Mouse (Mus musculus) hindbrain, embryonic 12.5 days (tissue): ENCODE results near the gene Cdc42. TPM values are rescaled to one million over a fixed set of nuclear protein-coding genes. Genes with fewer than 3 reads are reported as not detected.

ENCODE experiments used
- ATAC-seq: fragments of 200-750 bp; cut with Nextera tagmentation; 2 replicates; pipeline ENCODE4 v1.8.0; 2017; ENCODE audit warnings: moderate TSS enrichment; ENCODE audit not compliant: low FRiP score
- H3K27ac ChIP-seq: fragments of 300-500 bp; sonication (generic); 2 replicates; pipeline ENCODE4 v1.5.1; 2016; ENCODE audit warnings: mild to moderate bottlenecking
- H3K27me3 ChIP-seq: fragments of 300-500 bp; sonication (generic); 2 replicates; pipeline ENCODE4 v1.6.1; 2016; ENCODE audit warnings: mild to moderate bottlenecking
- H3K36me3 ChIP-seq: fragments of 300-500 bp; sonication (generic); 2 replicates; pipeline ENCODE4 v1.6.1; 2016; ENCODE audit warnings: mild to moderate bottlenecking
- H3K4me1 ChIP-seq: fragments of 300-500 bp; sonication (generic); 2 replicates; pipeline ENCODE4 v1.6.1; 2016
- H3K4me2 ChIP-seq: fragments of 300-500 bp; sonication (generic); replicated peaks from 2 replicates; pipeline ENCODE4 v1.6.1; 2016; ENCODE audit warnings: mild to moderate bottlenecking
- H3K4me3 ChIP-seq: fragments of 300-500 bp; sonication (generic); 2 replicates; pipeline ENCODE4 v1.5.1; 2016; ENCODE audit warnings: mild to moderate bottlenecking
- H3K9ac ChIP-seq: fragments of 300-500 bp; sonication (generic); 2 replicates; pipeline ENCODE4 v1.6.1; 2016; ENCODE audit warnings: mild to moderate bottlenecking, moderate library complexity
- H3K9me3 ChIP-seq: fragments of 300-500 bp; sonication (generic); replicated peaks from 2 replicates; pipeline ENCODE4 v1.6.1; 2016; ENCODE audit warnings: mild to moderate bottlenecking
- WGBS: fragments of 180-500 bp; shearing (Covaris S2); methylation state at CpG from one replicate; pipeline ENCODE4 v1.1.7; 2016; 5-methylcytosine and 5-hydroxymethylcytosine counted together
- polyA plus RNA-seq: library from polyadenylated mRNA; unstranded; fragments of >200 nt; fragmentation: Nextera tagmentation; extraction: Ambion mirVana; gene quantifications from 2 replicates; pipeline ENCODE4 v1.2.1, GENCODE M21; 2016

Gene Cdc42
- 666 and 694 TPM in 2 replicates for polyA plus RNA-seq

DNA sequence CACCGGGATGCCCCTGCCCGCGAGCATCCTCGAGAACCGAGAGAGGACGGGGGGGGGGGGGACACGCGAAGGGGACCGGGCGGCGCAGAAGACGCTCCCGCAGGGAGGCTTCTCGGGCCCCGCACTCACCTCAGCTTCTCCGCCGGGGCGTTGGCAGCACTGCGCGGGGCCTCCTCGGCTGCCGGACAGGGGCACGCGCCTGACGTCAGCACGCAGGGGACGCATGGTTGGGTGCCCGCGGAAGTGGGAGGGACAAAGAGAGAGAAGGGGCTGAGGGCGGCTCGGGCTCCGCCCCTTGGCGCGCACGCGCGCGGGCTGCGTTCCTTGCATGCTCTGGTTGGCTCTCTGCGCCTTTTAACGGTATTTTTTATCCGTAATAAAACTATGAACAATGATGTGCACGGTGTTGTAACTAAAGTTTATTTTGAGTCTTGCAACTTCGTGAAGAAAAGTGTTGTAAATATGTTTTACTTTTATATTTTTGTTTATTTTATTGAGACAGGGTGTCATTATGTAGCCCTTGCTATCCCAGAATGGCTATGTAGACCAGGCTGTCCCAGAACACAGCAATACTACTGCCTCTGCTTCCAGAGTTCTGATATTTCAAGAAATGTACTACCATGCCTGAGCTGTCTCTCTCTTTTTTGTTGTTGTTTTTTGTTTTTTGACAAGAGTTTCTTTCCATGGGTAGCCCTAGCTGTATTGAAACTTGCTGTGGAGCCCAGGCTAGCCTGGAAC, at the start of gene Cdc42:
Cdc42 (minus strand) TSS at position 204 of the 738 bp plus-strand sequence.
- no peaks in the 10 kb centered on the region for H3K36me3 ChIP-seq
- no peaks in the 10 kb centered on the region for H3K9me3 ChIP-seq
- peak within 1 kb of the TSS; percentile 77 for H3K4me2 ChIP-seq
- WGBS, result under 1% methylated on average over 34 of the region's 44 CpGs
- peak within 1 kb of the TSS; percentile 98 for H3K27ac ChIP-seq
- H3K4me1 ChIP-seq, result peaks cover 25% of the 10 kb centered on the region
- H3K9ac ChIP-seq, result peak within 1 kb of the TSS; percentile 99
- H3K4me3 ChIP-seq, result peak within 1 kb of the TSS; percentile 98
- no peaks in the 10 kb centered on the region for H3K27me3 ChIP-seq
- ATAC-seq, result peak; percentile 95

GRCm38 (mm10) chr4:137405571-137405970, 48.1 kb upstream of the Cdc42 start:
- H3K4me1 ChIP-seq, result no peaks in the 10 kb centered on the region
- no peak overlapping the region for H3K9ac ChIP-seq
- H3K4me3 ChIP-seq, result no peak overlapping the region
- WGBS, result 92% methylated on average over 3 of the region's 3 CpGs
- ATAC-seq, result no peak
- H3K4me2 ChIP-seq, result no peak overlapping the region
- no peaks in the 10 kb centered on the region for H3K9me3 ChIP-seq
- no peaks in the 10 kb centered on the region for H3K27me3 ChIP-seq
- no peak overlapping the region for H3K27ac ChIP-seq
- no peaks in the 10 kb centered on the region for H3K36me3 ChIP-seq

- WGBS, result 75% methylated on average over 15 of the region's 15 CpGs
- H3K27me3 ChIP-seq, result no peaks in the 10 kb centered on the region
- no peak overlapping the region for H3K4me2 ChIP-seq
- no peaks in the 10 kb centered on the region for H3K9me3 ChIP-seq
- no peak overlapping the region for H3K27ac ChIP-seq
- no peaks in the 10 kb centered on the region for H3K36me3 ChIP-seq
- H3K4me1 ChIP-seq, result no peaks in the 10 kb centered on the region
- ATAC-seq, result no peak
- no peak overlapping the region for H3K4me3 ChIP-seq
- H3K9ac ChIP-seq, result no peak overlapping the region
These were observed 39.4 kb upstream of the Cdc42 start for GRCm38 (mm10) chr4:137396641-137397525.

- WGBS, result 59% methylated on average over 9 of the region's 9 CpGs
These were observed 36.0 kb upstream of the Cdc42 start for GRCm38 (mm10) chr4:137393378-137394135.

GRCm38 (mm10) chr4:137392874-137393273, 35.4 kb upstream of the Cdc42 start:
- ATAC-seq, result no peak
- Histone ChIP-seq H3K27me3 (no peaks in the 10 kb centered on the region), H3K9me3 (no peaks in the 10 kb centered on the region), H3K4me2 (no peak overlapping the region), H3K9ac (no peak overlapping the region), H3K4me3 (no peak overlapping the region), H3K4me1 (peaks cover 2% of the 10 kb centered on the region), H3K36me3 (no peaks in the 10 kb centered on the region), H3K27ac (no peak overlapping the region)
- WGBS, result 84% methylated on average over 9 of the region's 9 CpGs

More at GRCm38 (mm10) chr4:137393378-137394135, 36.0 kb upstream of the Cdc42 start:
- H3K36me3 ChIP-seq, result no peaks in the 10 kb centered on the region
- H3K4me3 ChIP-seq, result no peak overlapping the region
- no peak overlapping the region for H3K4me2 ChIP-seq
- no peaks in the 10 kb centered on the region for H3K27me3 ChIP-seq
- H3K9me3 ChIP-seq, result no peaks in the 10 kb centered on the region
- H3K27ac ChIP-seq, result no peak overlapping the region
- no peak for ATAC-seq
- no peak overlapping the region for H3K9ac ChIP-seq
- H3K4me1 ChIP-seq, result peaks cover 2% of the 10 kb centered on the region

DNA sequence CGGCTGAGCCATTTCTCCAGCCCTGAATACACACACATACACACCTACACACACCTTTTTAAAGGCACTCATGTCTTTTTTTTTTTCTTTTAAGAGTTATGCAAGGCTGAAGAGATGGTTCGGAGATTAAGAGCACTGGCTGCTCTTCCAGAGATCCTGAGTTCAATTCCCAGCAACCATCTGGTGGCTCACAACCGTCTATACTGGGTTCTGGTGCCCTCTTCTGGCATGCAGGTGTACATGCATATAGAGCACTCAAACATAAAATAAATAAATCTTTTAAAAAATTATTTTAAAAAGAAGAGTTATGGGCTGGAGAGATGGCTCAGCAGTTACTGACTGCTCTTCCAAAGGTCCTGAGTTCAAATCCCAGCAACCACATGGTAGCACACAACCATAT, 33.8 kb upstream of the Cdc42 start:
- Histone ChIP-seq H3K36me3 (no peaks in the 10 kb centered on the region), H3K9ac (no peak overlapping the region), H3K4me3 (no peak overlapping the region), H3K27ac (no peak overlapping the region), H3K27me3 (no peaks in the 10 kb centered on the region), H3K4me2 (no peak overlapping the region), H3K4me1 (peaks cover 9% of the 10 kb centered on the region), H3K9me3 (no peaks in the 10 kb centered on the region)
- 90% methylated on average over 3 of the region's 3 CpGs for WGBS
- no peak for ATAC-seq

DNA sequence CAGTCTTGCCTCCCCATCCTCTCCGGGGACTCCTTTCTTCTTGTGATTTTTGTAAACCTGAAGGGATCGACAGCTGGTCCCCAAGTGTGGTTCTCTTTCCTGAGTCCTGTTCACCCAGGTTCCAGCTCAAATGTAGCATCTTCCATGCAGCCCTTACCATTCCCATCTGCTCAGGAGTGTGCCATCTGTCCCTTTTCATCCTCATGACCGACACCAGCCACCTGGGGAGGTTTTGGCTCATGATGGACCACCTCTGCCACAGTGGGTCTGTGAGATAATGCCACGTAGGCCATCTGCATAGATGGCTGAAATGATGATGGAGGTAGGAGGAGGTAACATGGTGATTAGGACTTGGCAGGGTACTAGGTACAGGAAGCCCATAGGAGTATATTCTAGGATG, 32.7 kb upstream of the Cdc42 start:
- peaks cover 9% of the 10 kb centered on the region for H3K4me1 ChIP-seq
- H3K4me3 ChIP-seq, result no peak overlapping the region
- ATAC-seq, result no peak
- WGBS, result 95% methylated on average over 4 of the region's 4 CpGs
- H3K4me2 ChIP-seq, result no peak overlapping the region
- no peaks in the 10 kb centered on the region for H3K9me3 ChIP-seq
- no peak overlapping the region for H3K27ac ChIP-seq
- no peaks in the 10 kb centered on the region for H3K36me3 ChIP-seq
- H3K27me3 ChIP-seq, result no peaks in the 10 kb centered on the region
- H3K9ac ChIP-seq, result no peak overlapping the region

DNA sequence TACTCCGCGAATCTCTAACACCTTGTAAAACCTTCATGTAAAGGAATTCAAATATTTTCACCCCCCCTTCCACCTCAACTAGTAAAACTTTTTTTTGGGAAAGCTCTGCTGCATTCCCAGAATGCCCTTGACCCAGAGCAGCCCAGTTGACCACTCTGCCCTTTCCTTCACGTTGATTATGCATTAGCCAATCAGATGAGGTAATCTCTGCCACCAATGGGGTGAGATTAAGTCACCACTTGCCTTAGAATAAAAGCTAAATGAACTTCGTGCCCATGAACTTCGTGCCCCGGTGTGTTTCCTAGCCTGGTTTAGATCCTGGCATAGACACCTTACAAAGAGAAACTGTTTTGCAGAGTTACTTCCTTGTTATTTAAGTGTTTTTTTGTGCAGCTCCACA, 31.5 kb upstream of the Cdc42 start:
- Histone ChIP-seq H3K9ac (peak overlapping the region; percentile 85; the same call in 1 of the 2 replicates), H3K4me1 (peaks cover 9% of the 10 kb centered on the region), H3K9me3 (no peaks in the 10 kb centered on the region), H3K36me3 (no peaks in the 10 kb centered on the region), H3K4me3 (peak overlapping the region; percentile 80), H3K27me3 (no peaks in the 10 kb centered on the region), H3K4me2 (peak overlapping the region; percentile 92), H3K27ac (no peak overlapping the region)
- 44% methylated on average over 6 of the region's 6 CpGs for WGBS
- ATAC-seq, result no peak

DNA sequence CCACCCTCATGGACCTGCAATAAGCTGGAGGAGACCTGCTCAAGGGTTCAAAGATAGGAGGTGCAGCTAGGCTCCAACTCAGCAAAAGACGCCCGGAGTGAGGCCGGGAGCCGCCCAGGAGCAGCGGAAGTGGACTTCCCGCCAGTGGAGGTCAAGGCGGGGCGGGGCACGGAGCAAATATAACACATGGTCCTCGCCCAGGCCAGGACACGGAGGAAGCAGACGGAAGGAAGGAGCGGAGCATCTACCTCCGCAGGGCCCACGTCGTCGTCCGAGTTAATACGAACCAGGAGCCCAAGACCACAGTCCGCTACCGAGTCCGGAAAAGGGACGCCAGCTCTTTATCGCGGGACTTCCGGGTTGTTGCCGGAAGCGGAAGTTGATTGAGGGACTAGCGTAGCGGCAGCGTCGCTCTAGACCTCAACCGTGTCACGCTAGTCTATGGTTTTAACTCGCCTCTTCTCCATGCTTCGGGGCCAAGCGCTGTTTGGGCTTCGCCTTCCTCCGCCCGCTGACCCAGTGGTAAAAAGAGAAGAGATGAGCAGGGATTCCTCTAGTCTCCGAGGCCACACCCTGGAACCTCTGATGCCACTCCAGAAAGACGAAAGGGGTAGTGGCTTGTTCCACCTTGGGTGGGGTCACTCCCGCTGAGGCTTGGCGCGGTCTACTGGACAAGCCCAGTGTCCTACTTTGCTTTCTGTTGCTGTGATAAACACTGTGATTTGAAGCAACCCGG, 30.7 kb upstream of the Cdc42 start:
- Histone ChIP-seq H3K27ac (peak overlapping the region; percentile 85), H3K4me2 (peak overlapping the region; percentile 92), H3K36me3 (no peaks in the 10 kb centered on the region), H3K27me3 (no peaks in the 10 kb centered on the region), H3K9ac (peak overlapping the region; percentile 85), H3K4me3 (peak overlapping the region; percentile 80), H3K9me3 (no peaks in the 10 kb centered on the region), H3K4me1 (peaks cover 9% of the 10 kb centered on the region)
- 2% methylated on average over 46 of the region's 46 CpGs for WGBS
- ATAC-seq, result peak; percentile 91

- WGBS, result 2% methylated on average over 20 of the region's 20 CpGs
- no peak for ATAC-seq
- H3K27me3 ChIP-seq, result no peaks in the 10 kb centered on the region
These were observed 30.1 kb upstream of the Cdc42 start for GRCm38 (mm10) chr4:137387482-137388058.

More at GRCm38 (mm10) chr4:137387482-137388058, 30.1 kb upstream of the Cdc42 start:
- peaks cover 9% of the 10 kb centered on the region for H3K4me1 ChIP-seq
- peak overlapping the region; percentile 80 for H3K4me3 ChIP-seq
- peak overlapping the region; percentile 85 for H3K9ac ChIP-seq
- peak overlapping the region; percentile 85 for H3K27ac ChIP-seq
- no peaks in the 10 kb centered on the region for H3K9me3 ChIP-seq
- no peaks in the 10 kb centered on the region for H3K36me3 ChIP-seq
- H3K4me2 ChIP-seq, result peak overlapping the region; percentile 92
